Mouse (Mus musculus) liver, postnatal 0 days (tissue): Measurements from ENCODE around the gene Stag1. TPM values are rescaled to one million over a fixed set of nuclear protein-coding genes. Genes with fewer than 3 reads are reported as not detected.
A peak's percentile ranks its signal among the peaks of the same experiment; 100 is the strongest.

Experiments used
- ATAC-seq: fragments of 200-750 bp; cut with Nextera tagmentation; 2 replicates; pipeline ENCODE4 v1.8.0; 2017; ENCODE audit warnings: mild to moderate bottlenecking, moderate library complexity
- DNase-seq: peaks from one replicate; pipeline ENCODE4 v3.0.0-alpha.2; 2016
- H3K27ac ChIP-seq: fragments of 300-500 bp; sonication (generic); 2 replicates; pipeline ENCODE4 v1.5.1; 2014; ENCODE audit warnings: antibody characterized with exemption, moderate library complexity, mild to moderate bottlenecking, low read depth
- H3K27me3 ChIP-seq: fragments of 300-500 bp; sonication (generic); 2 replicates; pipeline ENCODE4 v1.6.1; 2014; ENCODE audit warnings: low read length, control low read depth, mixed read lengths; ENCODE audit not compliant: insufficient read depth
- H3K36me3 ChIP-seq: fragments of 300-500 bp; sonication (generic); replicated peaks from 2 replicates; pipeline ENCODE4 v1.6.1; 2014; ENCODE audit warnings: mild to moderate bottlenecking, control low read depth, low read length, moderate library complexity, mixed read lengths; ENCODE audit not compliant: insufficient read depth
- H3K4me1 ChIP-seq: fragments of 300-500 bp; sonication (generic); 2 replicates; pipeline ENCODE4 v1.6.1; 2014; ENCODE audit warnings: antibody characterized with exemption, mild to moderate bottlenecking, control low read depth; ENCODE audit not compliant: insufficient read depth
- H3K4me2 ChIP-seq: fragments of 300-500 bp; sonication (generic); 2 replicates; pipeline ENCODE4 v1.6.1; 2014; ENCODE audit warnings: low read depth, mild to moderate bottlenecking, low read length, moderate library complexity, mixed read lengths
- H3K4me3 ChIP-seq: fragments of 300-500 bp; sonication (generic); 2 replicates; pipeline ENCODE4 v1.5.1; 2014; ENCODE audit warnings: low read depth, low read length
- H3K9ac ChIP-seq: fragments of 300-500 bp; sonication (generic); replicated peaks from 2 replicates; pipeline ENCODE4 v1.6.1; 2014; ENCODE audit warnings: mild to moderate bottlenecking, moderate library complexity
- H3K9me3 ChIP-seq: fragments of 300-500 bp; sonication (generic); 2 replicates; pipeline ENCODE4 v1.6.1; 2016; ENCODE audit warnings: mild to moderate bottlenecking, control low read depth, low read length, mixed read lengths
- CTCF ChIP-seq: sonication (generic); IDR thresholded peaks from 2 replicates; pipeline ENCODE4 v1.5.1; 2016; ENCODE audit warnings: antibody characterized with exemption, low read depth
- EP300 ChIP-seq: IDR thresholded peaks from 2 replicates; pipeline ENCODE4 v1.6.1; 2016; ENCODE audit warnings: antibody characterized with exemption, low read depth, mild to moderate bottlenecking
- WGBS: fragments of 180-500 bp; shearing (Covaris S2); extraction: QIAGEN DNeasy Blood & Tissue Kit; methylation state at CpG from one replicate; pipeline ENCODE4 v1.1.7; 2014; ENCODE audit not compliant: insufficient replicate concordance; 5-methylcytosine and 5-hydroxymethylcytosine counted together
- polyA plus RNA-seq: library from polyadenylated mRNA; unstranded; fragments of >200 nt; fragmentation: Nextera tagmentation; extraction: Ambion mirVana; gene quantifications from 2 replicates; pipeline ENCODE4 v1.2.1, GENCODE M21; 2015

The Stag1 gene
- polyA plus RNA-seq, 1 experiment from 2014 or later, result 20.4 TPM

DNA sequence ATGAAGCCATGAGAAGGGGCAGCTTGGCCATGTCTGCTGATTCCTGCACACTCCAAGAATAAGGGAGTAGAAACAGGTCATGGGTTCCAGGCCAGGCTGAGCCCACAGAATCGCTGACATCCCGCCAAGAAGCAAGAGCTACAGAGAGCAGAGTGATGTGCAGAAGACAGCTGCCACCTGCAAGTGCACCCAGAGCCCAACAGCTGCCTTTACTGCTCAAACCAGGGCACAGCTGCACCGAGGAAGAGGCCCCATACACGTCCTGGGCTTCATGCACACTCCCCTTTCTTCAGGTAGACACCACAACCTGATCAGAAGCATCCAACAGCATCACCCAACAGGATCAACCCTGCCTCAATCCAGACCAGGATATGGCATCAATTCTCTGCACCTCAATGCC, 396.3 kb downstream of the Stag1 start:
- H3K9ac ChIP-seq, result no peak overlapping the region
- DNase-seq (no peak), ATAC-seq (no peak)
- WGBS, result 88% methylated on average over 4 of the region's 4 CpGs
- no peaks in the 10 kb centered on the region for H3K4me1 ChIP-seq
- H3K27me3 ChIP-seq, result no peaks in the 10 kb centered on the region
- TF ChIP-seq EP300 (no peak), CTCF (no peak)
- no peaks in the 10 kb centered on the region for H3K9me3 ChIP-seq
- H3K4me3 ChIP-seq, result no peak overlapping the region
- H3K36me3 ChIP-seq, result peaks cover 19% of the 10 kb centered on the region
- H3K27ac ChIP-seq, result no peak overlapping the region
- no peak overlapping the region for H3K4me2 ChIP-seq

DNA sequence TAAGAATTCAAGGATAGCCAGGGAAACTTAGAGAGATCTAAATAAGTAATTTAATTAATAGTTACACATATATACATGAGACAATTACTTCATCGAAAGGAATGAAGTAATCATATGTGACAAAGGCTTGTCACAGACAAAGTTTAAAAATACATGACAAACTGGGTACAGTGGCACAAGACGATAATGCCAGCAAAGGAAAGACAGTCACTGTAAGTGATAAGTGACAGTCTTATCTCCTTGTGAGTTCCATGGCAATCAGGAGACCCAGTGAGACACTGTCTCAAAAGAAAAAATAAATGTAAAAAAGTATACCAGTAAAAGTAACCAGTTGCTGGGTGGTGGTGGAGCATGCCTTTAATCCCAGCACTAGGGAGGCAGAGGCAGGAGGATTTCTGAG, 399.5 kb downstream of the Stag1 start:
- 54% methylated on average over 2 of the region's 2 CpGs for WGBS
- no peaks in the 10 kb centered on the region for H3K27me3 ChIP-seq
- no peak overlapping the region for H3K4me2 ChIP-seq
- DNase-seq (no peak), ATAC-seq (no peak)
- H3K9me3 ChIP-seq, result no peaks in the 10 kb centered on the region
- H3K36me3 ChIP-seq, result peaks cover 21% of the 10 kb centered on the region
- no peaks in the 10 kb centered on the region for H3K4me1 ChIP-seq
- no peak overlapping the region for H3K4me3 ChIP-seq
- no peak overlapping the region for H3K27ac ChIP-seq
- H3K9ac ChIP-seq, result no peak overlapping the region
- TF ChIP-seq CTCF (no peak), EP300 (0 out of 2 replicates have a peak, but pooled peaks have one; percentile 29)

DNA sequence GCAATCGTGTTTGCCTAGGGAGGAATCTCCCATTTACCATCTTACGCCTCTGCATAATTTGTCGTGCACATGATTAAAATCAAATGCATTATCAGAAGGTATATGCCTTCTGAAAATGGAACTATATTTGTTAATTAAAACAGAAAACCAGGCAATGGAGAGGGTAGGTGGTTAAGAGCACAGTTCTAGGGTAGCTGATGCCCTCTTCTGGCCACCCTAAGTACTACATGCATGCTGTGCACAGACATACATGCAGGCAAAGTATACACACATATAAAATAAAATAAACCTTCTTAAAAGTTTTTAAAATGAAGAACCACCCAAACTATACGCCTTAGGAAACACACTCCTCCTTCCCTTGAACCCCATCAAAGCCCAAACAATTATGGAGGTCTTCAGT, 404.5 kb downstream of the Stag1 start:
- H3K27me3 ChIP-seq, result no peaks in the 10 kb centered on the region
- 0 out of 2 replicates have a peak, but pooled peaks cover 2% of the 10 kb centered on the region for H3K9me3 ChIP-seq
- 89% methylated on average over 4 of the region's 4 CpGs for WGBS
- H3K27ac ChIP-seq, result no peak overlapping the region
- no peak overlapping the region for H3K9ac ChIP-seq
- no peak overlapping the region for H3K4me3 ChIP-seq
- DNase-seq (peak; percentile 44), ATAC-seq (no peak)
- H3K4me2 ChIP-seq, result no peak overlapping the region
- H3K36me3 ChIP-seq, result peaks cover 11% of the 10 kb centered on the region; the same call in 1 of the 2 replicates
- TF ChIP-seq EP300 (no peak), CTCF (peak; percentile 67)
- no peaks in the 10 kb centered on the region for H3K4me1 ChIP-seq

DNA sequence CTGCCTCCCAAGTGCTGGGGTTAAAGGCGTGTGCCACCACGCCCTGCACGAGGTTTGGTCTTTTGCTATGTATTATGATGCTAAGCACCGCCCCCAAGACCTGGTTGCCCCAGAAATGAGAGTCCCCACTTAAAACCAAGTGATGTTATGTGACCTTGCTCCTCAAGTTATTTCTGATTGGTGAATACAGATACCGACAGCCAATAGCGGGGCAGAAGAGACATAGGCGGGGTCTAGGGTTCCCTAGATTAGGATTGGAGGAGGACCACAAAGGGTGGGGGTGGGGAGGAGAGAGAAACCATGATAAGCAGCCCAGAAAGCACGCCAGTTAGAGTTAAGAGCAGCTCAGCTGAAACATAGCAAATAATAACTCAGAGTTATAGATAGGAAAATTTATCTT, 405.2 kb downstream of the Stag1 start:
- no peak overlapping the region for H3K4me3 ChIP-seq
- H3K9ac ChIP-seq, result no peak overlapping the region
- 0 out of 2 replicates have a peak, but pooled peaks cover 2% of the 10 kb centered on the region for H3K9me3 ChIP-seq
- peaks cover 11% of the 10 kb centered on the region; the same call in 1 of the 2 replicates for H3K36me3 ChIP-seq
- no peaks in the 10 kb centered on the region for H3K27me3 ChIP-seq
- H3K4me1 ChIP-seq, result no peaks in the 10 kb centered on the region
- WGBS, result 88% methylated on average over 8 of the region's 8 CpGs
- TF ChIP-seq CTCF, result no peak
- ATAC-seq (no peak), DNase-seq (no peak)
- no peak overlapping the region for H3K27ac ChIP-seq
- no peak overlapping the region for H3K4me2 ChIP-seq

DNA sequence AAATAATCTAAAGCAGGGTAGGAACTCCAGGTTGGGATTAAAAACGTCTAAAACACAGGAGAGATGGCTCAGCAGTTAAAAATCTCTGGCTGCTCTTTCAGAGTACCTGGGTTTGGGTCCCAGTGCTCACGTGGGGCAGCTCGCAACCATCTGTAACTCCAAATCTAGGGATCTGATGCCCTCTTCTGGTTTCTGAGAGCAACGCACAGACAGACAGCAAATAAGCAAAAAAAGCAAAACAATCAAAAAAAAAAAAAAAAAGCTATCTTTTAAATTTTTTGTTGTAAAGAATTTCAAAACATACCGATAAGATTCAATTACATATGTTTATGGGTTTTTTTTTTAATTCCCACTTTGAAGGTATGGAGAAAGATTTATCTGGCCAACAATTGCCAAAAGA, 405.7 kb downstream of the Stag1 start:
- H3K4me2 ChIP-seq, result no peak overlapping the region
- H3K9me3 ChIP-seq, result 0 out of 2 replicates have a peak, but pooled peaks cover 2% of the 10 kb centered on the region
- no peak overlapping the region for H3K4me3 ChIP-seq
- no peak overlapping the region for H3K9ac ChIP-seq
- no peaks in the 10 kb centered on the region for H3K27me3 ChIP-seq
- no peak overlapping the region for H3K27ac ChIP-seq
- peaks cover 11% of the 10 kb centered on the region; the same call in 1 of the 2 replicates for H3K36me3 ChIP-seq
- 83% methylated on average over 5 of the region's 5 CpGs for WGBS
- H3K4me1 ChIP-seq, result no peaks in the 10 kb centered on the region
- DNase-seq (no peak), ATAC-seq (no peak)
- TF ChIP-seq CTCF, result no peak
- TF ChIP-seq EP300, result no peak

DNA sequence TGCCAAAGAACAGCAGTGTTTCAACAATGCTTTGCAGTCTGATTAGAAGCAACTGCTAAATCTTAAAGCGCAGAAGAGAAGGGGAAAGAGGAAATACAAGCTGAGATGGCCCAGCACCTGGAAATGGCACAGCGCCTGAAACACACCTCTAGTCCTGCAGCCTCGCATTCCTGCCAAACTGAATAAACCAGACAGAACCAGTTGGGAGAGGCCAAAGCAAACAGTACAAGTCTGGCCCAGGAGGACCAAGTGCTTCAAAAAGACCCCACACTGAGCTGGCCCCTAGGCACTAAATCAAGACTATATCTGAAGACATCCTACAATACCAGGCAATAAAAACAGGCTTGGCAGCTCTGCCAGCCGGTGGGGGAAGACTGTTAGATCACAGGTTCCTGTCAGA, 408.3 kb downstream of the Stag1 start:
- DNase-seq (no peak), ATAC-seq (no peak)
- no peak overlapping the region for H3K4me2 ChIP-seq
- TF ChIP-seq EP300 (no peak), CTCF (no peak)
- H3K36me3 ChIP-seq, result peaks cover 6% of the 10 kb centered on the region; the same call in 1 of the 2 replicates
- no peak overlapping the region for H3K9ac ChIP-seq
- H3K27ac ChIP-seq, result no peak overlapping the region
- H3K9me3 ChIP-seq, result 0 out of 2 replicates have a peak, but pooled peaks cover 2% of the 10 kb centered on the region
- WGBS, result 68% methylated on average over 4 of the region's 4 CpGs
- H3K27me3 ChIP-seq, result no peaks in the 10 kb centered on the region
- no peaks in the 10 kb centered on the region for H3K4me1 ChIP-seq
- H3K4me3 ChIP-seq, result no peak overlapping the region

Other genes with a start within 250 kb of the Stag1 start
- 0.48 and 0.88 TPM in 2 replicates for gene Il20rb, start 111.0 kb upstream of the Stag1 start, polyA plus RNA-seq
- gene Nck1, start 51.7 kb upstream of the Stag1 start, polyA plus RNA-seq, result 26.3 and 31.8 TPM in 2 replicates
- 1.4 and 1.6 TPM in 2 replicates for gene Slc35g2, start 26.7 kb upstream of the Stag1 start, polyA plus RNA-seq